Mouse (Mus musculus): ENCODE data around the gene Spx. TPM values are rescaled to one million over a fixed set of nuclear protein-coding genes. Genes with fewer than 3 reads are reported as not detected.
A peak's percentile ranks its signal among the peaks of the same experiment; 100 is the strongest.

The Spx gene
- polyA plus RNA-seq, 1 experiment from 2014 or later: 0.33 TPM

DNA sequence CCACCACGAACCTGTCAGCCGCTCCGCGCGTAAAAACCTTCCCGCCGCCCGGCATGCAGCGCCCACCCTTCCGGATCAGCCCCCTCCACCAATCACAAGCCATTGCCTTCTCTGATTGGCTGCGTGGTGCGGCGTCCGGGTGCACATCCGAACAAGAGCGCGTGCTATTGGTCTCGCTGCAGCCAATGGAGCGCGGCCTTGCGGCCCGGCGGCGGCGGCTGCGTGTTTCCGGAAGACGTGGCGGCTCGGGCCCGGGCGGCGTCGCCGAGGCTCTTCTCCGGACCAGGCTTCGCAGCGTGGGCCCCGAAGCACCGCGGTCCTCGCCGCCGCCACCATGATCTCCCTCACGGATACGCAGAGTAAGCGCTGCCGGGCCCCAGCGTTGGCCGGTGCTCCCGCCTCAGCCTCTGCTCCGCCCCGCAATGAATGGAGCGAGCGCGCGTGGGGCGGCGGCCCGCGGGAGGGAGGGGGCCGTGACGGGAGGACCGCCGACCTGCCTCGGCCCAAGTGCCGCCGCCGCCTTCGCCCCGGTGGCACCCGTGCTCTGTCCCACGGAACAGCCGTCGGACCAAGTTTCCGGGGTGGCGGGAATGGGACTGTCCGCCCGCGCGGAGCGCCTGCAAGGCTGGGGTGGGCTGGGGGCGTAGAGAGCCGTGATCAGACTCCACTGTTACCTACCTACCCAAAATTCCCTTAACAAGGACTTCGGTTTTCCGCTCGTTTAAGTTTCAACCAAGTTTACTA is 26.1 kb upstream of the Spx start, which contains the start of the genes Recql and Golt1b:
Recql (minus strand) TSS at position 77 of the 744 bp plus-strand sequence.
Golt1b (plus strand) TSS at position 211 of the 744 bp plus-strand sequence.
- WGBS: under 1% methylated on average over 85 of the region's 87 CpGs
- Histone ChIP-seq H3K27me3 (ENCODE audit: poor library complexity, severe bottlenecking) (no peaks in the 10 kb centered on the region), H3K27ac (peak within 1 kb of the TSS; percentile 91), H3K36me3 (replicated peaks) (peaks cover 4% of the 10 kb centered on the region; the same call in 1 of the 2 replicates), H3K9me3 (no peaks in the 10 kb centered on the region), H3K4me1 (peaks cover 24% of the 10 kb centered on the region), H3K4me3 (peak within 1 kb of the TSS; percentile 99)
- DNase-seq (ENCODE audit: extremely low spot score, low spot score): peak; percentile 97

- Histone ChIP-seq H3K27me3 (ENCODE audit: poor library complexity, severe bottlenecking) (no peaks in the 10 kb centered on the region), H3K27ac (peak overlapping the region; percentile 91), H3K4me3 (peak overlapping the region; percentile 99), H3K36me3 (replicated peaks) (peaks cover 11% of the 10 kb centered on the region), H3K9me3 (no peaks in the 10 kb centered on the region), H3K4me1 (peaks cover 24% of the 10 kb centered on the region)
- DNase-seq (ENCODE audit: extremely low spot score, low spot score): no peak
- 24% methylated on average over 8 of the region's 8 CpGs for WGBS
These were observed 25.4 kb upstream of the Spx start for GRCm38 (mm10) chr6:142387755-142388271.

- Histone ChIP-seq H3K4me1 (peaks cover 24% of the 10 kb centered on the region), H3K9me3 (no peaks in the 10 kb centered on the region), H3K36me3 (replicated peaks) (peaks cover 24% of the 10 kb centered on the region), H3K27me3 (ENCODE audit: poor library complexity, severe bottlenecking) (no peaks in the 10 kb centered on the region), H3K4me3 (no peak overlapping the region), H3K27ac (no peak overlapping the region)
- DNase-seq (ENCODE audit: extremely low spot score, low spot score): no peak
- WGBS: 89% methylated on average over 2 of the region's 2 CpGs
These were observed 24.1 kb upstream of the Spx start for GRCm38 (mm10) chr6:142389101-142389500.

DNA sequence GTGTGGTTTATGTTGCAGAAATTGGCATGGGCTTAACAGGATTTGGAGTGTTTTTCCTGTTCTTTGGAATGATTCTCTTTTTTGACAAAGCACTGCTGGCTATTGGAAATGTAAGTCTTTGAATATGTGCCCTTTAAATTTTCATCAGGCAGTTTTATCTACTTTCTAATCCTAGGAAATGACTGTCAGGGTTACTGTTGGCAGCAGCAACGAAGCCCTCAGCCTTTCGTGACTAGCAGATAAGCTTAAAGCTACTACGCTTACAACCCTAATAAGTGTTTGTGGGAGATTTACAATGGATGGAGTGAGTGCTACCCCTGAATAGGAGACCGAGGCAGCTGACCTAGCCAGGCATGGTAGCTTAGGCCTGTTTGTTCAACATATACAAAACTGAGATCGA is 20.9 kb upstream of the Spx start:
- WGBS: 93% methylated on average over 5 of the region's 5 CpGs
- Histone ChIP-seq H3K4me1 (peaks cover 18% of the 10 kb centered on the region), H3K36me3 (replicated peaks) (peaks cover 50% of the 10 kb centered on the region), H3K27ac (no peak overlapping the region), H3K9me3 (no peaks in the 10 kb centered on the region), H3K27me3 (ENCODE audit: poor library complexity, severe bottlenecking) (no peaks in the 10 kb centered on the region), H3K4me3 (no peak overlapping the region)
- DNase-seq (ENCODE audit: extremely low spot score, low spot score): no peak

GRCm38 (mm10) chr6:142394669-142395068 is 18.6 kb upstream of the Spx start:
- H3K4me3 ChIP-seq: no peak overlapping the region
- 93% methylated on average over 5 of the region's 5 CpGs for WGBS
- H3K27me3 ChIP-seq (ENCODE audit: poor library complexity, severe bottlenecking): no peaks in the 10 kb centered on the region
- no peak for DNase-seq (ENCODE audit: extremely low spot score, low spot score)
- peaks cover 55% of the 10 kb centered on the region for H3K36me3 ChIP-seq (replicated peaks)
- H3K9me3 ChIP-seq: no peaks in the 10 kb centered on the region
- H3K4me1 ChIP-seq: no peaks in the 10 kb centered on the region
- H3K27ac ChIP-seq: no peak overlapping the region

GRCm38 (mm10) chr6:142395756-142396155 is 17.5 kb upstream of the Spx start:
- H3K27ac ChIP-seq: no peak overlapping the region
- no peaks in the 10 kb centered on the region for H3K9me3 ChIP-seq
- WGBS: 92% methylated on average over 6 of the region's 6 CpGs
- H3K4me3 ChIP-seq: no peak overlapping the region
- peaks cover 60% of the 10 kb centered on the region for H3K36me3 ChIP-seq (replicated peaks)
- no peaks in the 10 kb centered on the region for H3K4me1 ChIP-seq
- H3K27me3 ChIP-seq (ENCODE audit: poor library complexity, severe bottlenecking): no peaks in the 10 kb centered on the region
- DNase-seq (ENCODE audit: extremely low spot score, low spot score): no peak

- 11% methylated on average over 1 of the region's 1 CpGs for WGBS
- Histone ChIP-seq H3K4me3 (no peak overlapping the region), H3K36me3 (replicated peaks) (no peaks in the 10 kb centered on the region; the same call in 1 of the 2 replicates), H3K4me1 (peaks cover 27% of the 10 kb centered on the region), H3K9me3 (no peaks in the 10 kb centered on the region), H3K27ac (no peak overlapping the region), H3K27me3 (ENCODE audit: poor library complexity, severe bottlenecking) (peaks cover 48% of the 10 kb centered on the region)
- DNase-seq (ENCODE audit: extremely low spot score, low spot score): no peak
These were observed 2.1 kb upstream of the Spx start for GRCm38 (mm10) chr6:142411140-142411539.

DNA sequence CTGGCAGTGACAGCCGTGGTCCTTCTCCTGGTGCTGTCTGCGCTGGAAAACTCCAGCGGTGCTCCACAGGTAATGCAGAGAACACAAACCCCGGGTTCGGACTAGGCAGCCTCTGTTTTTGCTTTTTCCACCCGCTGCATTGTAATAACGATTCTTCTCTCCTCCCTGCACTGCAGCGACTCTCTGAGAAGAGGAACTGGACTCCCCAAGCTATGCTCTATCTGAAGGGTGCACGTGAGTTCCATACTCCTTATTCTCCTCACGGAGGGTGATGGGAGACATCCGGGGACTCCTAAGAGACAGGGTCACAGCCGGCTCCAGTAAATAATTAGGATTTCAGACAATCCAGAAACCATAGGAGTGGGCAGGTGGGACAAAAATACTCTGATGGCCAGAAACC is 604 bp downstream of the Spx start:
- no peaks in the 10 kb centered on the region for H3K9me3 ChIP-seq
- H3K27me3 ChIP-seq (ENCODE audit: poor library complexity, severe bottlenecking): peaks cover 49% of the 10 kb centered on the region
- H3K27ac ChIP-seq: no peak overlapping the region
- WGBS: 10% methylated on average over 12 of the region's 12 CpGs
- DNase-seq (ENCODE audit: extremely low spot score, low spot score): no peak
- peak overlapping the region; percentile 54; the same call in 1 of the 2 replicates for H3K4me3 ChIP-seq
- peaks cover 27% of the 10 kb centered on the region for H3K4me1 ChIP-seq
- no peaks in the 10 kb centered on the region; the same call in 1 of the 2 replicates for H3K36me3 ChIP-seq (replicated peaks)

DNA sequence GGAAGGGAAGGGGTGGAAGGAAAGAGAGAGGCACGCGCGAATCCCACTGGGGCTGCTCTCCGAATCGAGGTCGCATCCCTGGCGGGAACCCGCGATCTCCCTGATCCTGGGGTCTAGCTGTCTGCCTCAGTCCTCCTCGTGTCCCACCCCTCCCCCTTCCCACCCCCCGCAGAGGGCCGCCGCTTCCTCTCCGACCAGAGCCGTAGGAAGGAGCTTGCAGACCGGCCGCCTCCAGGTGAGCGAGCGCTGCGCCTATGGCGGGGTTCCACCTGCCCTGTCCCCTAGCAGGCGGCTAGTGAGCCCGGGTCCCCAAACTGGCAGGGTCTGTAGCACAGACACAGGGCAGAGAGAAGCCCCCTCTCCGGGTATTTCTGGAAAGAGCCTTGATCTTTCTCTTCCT is 1.4 kb downstream of the Spx start:
- no peaks in the 10 kb centered on the region for H3K36me3 ChIP-seq (replicated peaks)
- peaks cover 27% of the 10 kb centered on the region for H3K4me1 ChIP-seq
- WGBS: 0% methylated on average over 24 of the region's 24 CpGs
- no peaks in the 10 kb centered on the region for H3K9me3 ChIP-seq
- H3K4me3 ChIP-seq: peak overlapping the region; percentile 54
- peaks cover 49% of the 10 kb centered on the region for H3K27me3 ChIP-seq (ENCODE audit: poor library complexity, severe bottlenecking)
- peak; percentile 35 for DNase-seq (ENCODE audit: extremely low spot score, low spot score)
- H3K27ac ChIP-seq: peak overlapping the region; percentile 48; the same call in 1 of the 2 replicates

- Histone ChIP-seq H3K4me1 (0 out of 2 replicates have a peak, but pooled peaks cover 4% of the 10 kb centered on the region), H3K4me3 (no peak overlapping the region), H3K36me3 (replicated peaks) (no peaks in the 10 kb centered on the region), H3K9me3 (no peaks in the 10 kb centered on the region), H3K27ac (no peak overlapping the region), H3K27me3 (ENCODE audit: poor library complexity, severe bottlenecking) (no peaks in the 10 kb centered on the region)
- DNase-seq (ENCODE audit: extremely low spot score, low spot score): no peak
- 84% methylated on average over 7 of the region's 7 CpGs for WGBS
These were observed 11.7 kb downstream of the Spx start for GRCm38 (mm10) chr6:142424976-142425375.

DNA sequence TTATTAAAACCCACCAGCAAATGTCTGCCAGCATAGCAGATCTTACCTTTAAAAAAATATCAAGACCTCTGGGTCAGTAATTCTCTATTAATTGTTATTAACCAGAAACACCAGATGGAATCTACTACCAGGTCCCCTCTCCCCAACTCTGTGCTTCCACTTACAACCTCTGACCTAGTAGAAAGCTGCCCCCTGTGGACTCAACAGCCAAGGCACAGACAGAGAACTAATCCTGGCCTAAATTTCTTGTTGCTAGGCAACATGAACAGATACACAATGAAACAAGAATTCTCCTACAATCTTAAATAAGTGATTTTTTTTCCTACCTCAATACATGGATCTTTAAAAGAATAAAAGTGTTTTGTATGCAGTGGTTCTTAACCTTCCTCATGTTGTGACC is 15.8 kb downstream of the Spx start:
- Histone ChIP-seq H3K4me3 (no peak overlapping the region), H3K27me3 (ENCODE audit: poor library complexity, severe bottlenecking) (no peaks in the 10 kb centered on the region), H3K27ac (no peak overlapping the region), H3K9me3 (no peaks in the 10 kb centered on the region), H3K4me1 (0 out of 2 replicates have a peak, but pooled peaks cover 4% of the 10 kb centered on the region), H3K36me3 (replicated peaks) (no peaks in the 10 kb centered on the region)
- no peak for DNase-seq (ENCODE audit: extremely low spot score, low spot score)

GRCm38 (mm10) chr6:142451381-142451780 is 38.1 kb downstream of the Spx start:
- 87% methylated on average over 12 of the region's 12 CpGs for WGBS
- Histone ChIP-seq H3K27me3 (ENCODE audit: poor library complexity, severe bottlenecking) (no peaks in the 10 kb centered on the region), H3K4me3 (no peak overlapping the region), H3K4me1 (no peaks in the 10 kb centered on the region), H3K27ac (no peak overlapping the region), H3K36me3 (replicated peaks) (no peaks in the 10 kb centered on the region), H3K9me3 (no peaks in the 10 kb centered on the region)
- DNase-seq (ENCODE audit: extremely low spot score, low spot score): no peak

- H3K27ac ChIP-seq: no peak overlapping the region
- WGBS: 88% methylated on average over 2 of the region's 2 CpGs
These were observed 40.1 kb downstream of the Spx start for GRCm38 (mm10) chr6:142453311-142453710.

More at GRCm38 (mm10) chr6:142453311-142453710, 40.1 kb downstream of the Spx start:
- Histone ChIP-seq H3K27me3 (ENCODE audit: poor library complexity, severe bottlenecking) (no peaks in the 10 kb centered on the region), H3K9me3 (no peaks in the 10 kb centered on the region), H3K36me3 (replicated peaks) (no peaks in the 10 kb centered on the region), H3K4me3 (no peak overlapping the region), H3K4me1 (peaks cover 5% of the 10 kb centered on the region; the same call in 1 of the 2 replicates)
- DNase-seq (ENCODE audit: extremely low spot score, low spot score): no peak

Measured in forebrain, embryonic 10.5 days (tissue).